9 mouse cellular contexts compared by ENCODE assay signal in the genomic region with DNA sequence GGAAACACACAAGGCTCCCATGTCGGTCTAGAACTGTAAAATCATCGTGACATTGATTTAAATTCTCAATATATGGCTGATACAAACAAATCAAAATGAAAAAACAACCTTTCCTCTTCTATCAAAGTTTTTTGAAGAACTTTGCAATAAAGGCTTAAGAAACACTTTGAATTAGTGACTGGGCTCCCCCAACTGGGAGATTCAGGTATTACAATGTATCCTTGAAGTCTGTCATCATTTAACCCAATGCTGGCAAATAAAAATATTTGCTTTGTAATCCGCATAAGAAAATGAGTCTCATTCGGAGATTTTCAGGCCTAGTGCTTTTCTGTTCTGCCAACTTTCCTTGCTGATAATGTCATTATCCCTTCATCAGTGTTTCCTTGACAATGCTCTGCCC.
DNase-seq lines count a peak whose midpoint lies in the region; ATAC-seq and TF ChIP-seq lines count a peak whose summit lies in the region.
"Had no signal": no experiment of that assay in that cellular context is flagged by ENCODE, and none has a peak within 500 bp of the region (broad histone marks: within the 10 kb centered on the region; RNA-seq: fewer than 3 reads in every experiment).

No protein-coding gene starts in this region.

- no peaks in the 10 kb centered on the region for H3K36me3 ChIP-seq in hindbrain, embryonic 11.5 days (ENCODE audit: control insufficient read depth, insufficient read depth, low read length)
- H3K36me3 ChIP-seq in hindbrain, embryonic 12.5 days: no peaks in the 10 kb centered on the region
- H3K36me3 ChIP-seq in forebrain, embryonic 10.5 days (replicated peaks): no peaks in the 10 kb centered on the region
- no peaks in the 10 kb centered on the region for H3K36me3 ChIP-seq in thymus, adult 2 months (ENCODE audit: control insufficient read depth, insufficient read depth, low read length)
- H3K36me3 ChIP-seq: neural tube, embryonic 12.5 days had no signal

- no peak for TF ChIP-seq CTCF in thymus, adult 2 months (IDR thresholded peaks at IDR 0.05; ENCODE audit: borderline replicate concordance, control insufficient read depth, extremely low read depth, insufficient read depth, low read length, poor library complexity)

- intact Hi-C loops in left cerebral cortex, postnatal 25 days (cut with DNase I): loop anchor here (5.0 kb wide), 1 partner anchor 1922 kb away; no protein-coding TSS in a partner anchor

- H3K9ac ChIP-seq in hindbrain, embryonic 11.5 days (ENCODE audit: low read depth, low read length): no peak overlapping the region
- H3K9ac ChIP-seq in hindbrain, embryonic 12.5 days: no peak overlapping the region
- H3K9ac ChIP-seq: neural tube, embryonic 12.5 days had no signal

- H3K27ac ChIP-seq in hindbrain, embryonic 11.5 days (ENCODE audit: low read depth, low read length): no peak overlapping the region
- H3K27ac ChIP-seq in hindbrain, embryonic 12.5 days: no peak overlapping the region
- no peak overlapping the region for H3K27ac ChIP-seq in forebrain, embryonic 10.5 days
- H3K27ac ChIP-seq in thymus, adult 2 months (ENCODE audit: control insufficient read depth, insufficient read depth, low read length): no peak overlapping the region
- H3K27ac ChIP-seq: neural tube, embryonic 12.5 days had no signal

- WGBS in hindbrain, embryonic 11.5 days: 32% methylated on average over 4 of the region's 4 CpGs
- WGBS in hindbrain, embryonic 12.5 days: 35% methylated on average over 4 of the region's 4 CpGs
- 45% methylated on average over 4 of the region's 4 CpGs for WGBS in forebrain, embryonic 10.5 days
- WGBS in thymus, adult 2 months: 35% methylated on average over 4 of the region's 4 CpGs

- no peak for ATAC-seq in hindbrain, embryonic 11.5 days (ENCODE audit: low FRiP score)
- no peak for ATAC-seq in hindbrain, embryonic 12.5 days (ENCODE audit: low FRiP score)

- H3K4me3 ChIP-seq in hindbrain, embryonic 11.5 days (ENCODE audit: low read depth, low read length): no peak overlapping the region
- H3K4me3 ChIP-seq in hindbrain, embryonic 12.5 days: no peak overlapping the region
- H3K4me3 ChIP-seq in forebrain, embryonic 10.5 days: no peak overlapping the region
- H3K4me3 ChIP-seq in thymus, adult 2 months (ENCODE audit: control insufficient read depth, insufficient read depth, low read length): no peak overlapping the region
- H3K4me3 ChIP-seq: neural tube, embryonic 12.5 days had no signal

- TF ChIP-seq POLR2A in thymus, adult 2 months (IDR thresholded peaks at IDR 0.05; ENCODE audit: control insufficient read depth, extremely low read depth, insufficient read depth, low read length, poor library complexity): no peak

- DNase-seq in hindbrain, embryonic 11.5 days (ENCODE audit: low spot score): peak; percentile 71
- peak; percentile 43 for DNase-seq in testis, postnatal 10 days (ENCODE audit: low spot score)
- no peak for DNase-seq in testis, postnatal 14 days (ENCODE audit: low spot score)
- peak; percentile 76 to 79 for DNase-seq in cerebellum, postnatal 14 days
- peak; percentile 56 to 71 for DNase-seq in left cerebral cortex, postnatal 25 days (ENCODE audit: low spot score in 2 of 2)
- no peak for DNase-seq in forebrain, embryonic 10.5 days (ENCODE audit: extremely low spot score, low spot score)
- no peak for DNase-seq in thymus, adult 2 months

- no peaks in the 10 kb centered on the region for H3K27me3 ChIP-seq in hindbrain, embryonic 11.5 days (ENCODE audit: control insufficient read depth, insufficient read depth, low read length)
- no peaks in the 10 kb centered on the region for H3K27me3 ChIP-seq in hindbrain, embryonic 12.5 days
- H3K27me3 ChIP-seq in forebrain, embryonic 10.5 days (ENCODE audit: poor library complexity, severe bottlenecking): no peaks in the 10 kb centered on the region
- no peaks in the 10 kb centered on the region for H3K27me3 ChIP-seq in thymus, adult 2 months (ENCODE audit: control insufficient read depth, insufficient read depth, low read length)
- H3K27me3 ChIP-seq: neural tube, embryonic 12.5 days had no signal

- no peaks in the 10 kb centered on the region for H3K4me1 ChIP-seq in hindbrain, embryonic 11.5 days (replicated peaks; ENCODE audit: control insufficient read depth, insufficient read depth, low read length)
- 0 out of 2 replicates have a peak, but pooled peaks cover 3% of the 10 kb centered on the region for H3K4me1 ChIP-seq in hindbrain, embryonic 12.5 days
- peaks cover 10% of the 10 kb centered on the region for H3K4me1 ChIP-seq in forebrain, embryonic 10.5 days
- H3K4me1 ChIP-seq in thymus, adult 2 months (replicated peaks; ENCODE audit: control insufficient read depth, insufficient read depth, low read length): no peaks in the 10 kb centered on the region
- H3K4me1 ChIP-seq: neural tube, embryonic 12.5 days had no signal

- H3K4me2 ChIP-seq in hindbrain, embryonic 11.5 days (replicated peaks; ENCODE audit: low read depth, low read length): no peak overlapping the region
- no peak overlapping the region for H3K4me2 ChIP-seq in hindbrain, embryonic 12.5 days (replicated peaks)
- H3K4me2 ChIP-seq: neural tube, embryonic 12.5 days had no signal

- H3K9me3 ChIP-seq in hindbrain, embryonic 11.5 days (ENCODE audit: control insufficient read depth, low read length): no peaks in the 10 kb centered on the region
- H3K9me3 ChIP-seq in hindbrain, embryonic 12.5 days (replicated peaks): no peaks in the 10 kb centered on the region
- H3K9me3 ChIP-seq in forebrain, embryonic 10.5 days: no peaks in the 10 kb centered on the region
- H3K9me3 ChIP-seq: neural tube, embryonic 12.5 days had no signal

Comparison
In these comparisons a context has a peak if more than half of its experiments do, and no peak if none do; other contexts are left out.
1. DNase-seq: peak in hindbrain, embryonic 11.5 days (single experiment), testis, postnatal 10 days (single experiment), cerebellum, postnatal 14 days (2 of 2) and left cerebral cortex, postnatal 25 days (2 of 2); none in testis, postnatal 14 days (single experiment), forebrain, embryonic 10.5 days (single experiment) and thymus, adult 2 months (single experiment).